Mouse (Mus musculus) limb, embryonic 13.5 days (tissue): ENCODE measurements around the gene Ggta1. TPM values are rescaled to one million over a fixed set of nuclear protein-coding genes. Genes with fewer than 3 reads are reported as not detected.

Source experiments
- ATAC-seq: fragments of 200-750 bp; cut with Nextera tagmentation; 2 replicates; pipeline ENCODE4 v1.8.0; 2017; ENCODE audit warnings: low read depth, moderate number of reproducible peaks, moderate TSS enrichment; ENCODE audit not compliant: low FRiP score
- H3K27ac ChIP-seq: fragments of 300-500 bp; sonication (generic); 2 replicates; pipeline ENCODE4 v1.5.1; 2015; ENCODE audit warnings: inconsistent platforms, mild to moderate bottlenecking, moderate library complexity
- H3K27me3 ChIP-seq: fragments of 300-500 bp; sonication (generic); 2 replicates; pipeline ENCODE4 v1.6.1; 2015; ENCODE audit warnings: mild to moderate bottlenecking, inconsistent platforms
- H3K36me3 ChIP-seq: fragments of 300-500 bp; sonication (generic); 2 replicates; pipeline ENCODE4 v1.6.1; 2015; ENCODE audit warnings: inconsistent platforms, mild to moderate bottlenecking, moderate library complexity
- H3K4me1 ChIP-seq: fragments of 300-500 bp; sonication (generic); 2 replicates; pipeline ENCODE4 v1.6.1; 2015; ENCODE audit warnings: inconsistent platforms
- H3K4me2 ChIP-seq: fragments of 300-500 bp; sonication (generic); replicated peaks from 2 replicates; pipeline ENCODE4 v1.6.1; 2015; ENCODE audit warnings: inconsistent platforms, mild to moderate bottlenecking, moderate library complexity
- H3K4me3 ChIP-seq: fragments of 300-500 bp; sonication (generic); 2 replicates; pipeline ENCODE4 v1.5.1; 2015; ENCODE audit warnings: moderate library complexity, mild to moderate bottlenecking, inconsistent platforms
- H3K9ac ChIP-seq: fragments of 300-500 bp; sonication (generic); 2 replicates; pipeline ENCODE4 v1.6.1; 2015; ENCODE audit warnings: mild to moderate bottlenecking, inconsistent platforms
- H3K9me3 ChIP-seq: fragments of 300-500 bp; sonication (generic); 2 replicates; pipeline ENCODE4 v1.6.1; 2016; ENCODE audit warnings: inconsistent platforms
- WGBS: fragments of 180-500 bp; shearing (Covaris S2); methylation state at CpG from one replicate; pipeline ENCODE4 v1.1.7; 2015; 5-methylcytosine and 5-hydroxymethylcytosine counted together
- polyA plus RNA-seq: library from polyadenylated mRNA; unstranded; fragments of >200 nt; fragmentation: Nextera tagmentation; extraction: Ambion mirVana; gene quantifications from 2 replicates; pipeline ENCODE4 v1.2.1, GENCODE M21; 2015

Ggta1 gene
- polyA plus RNA-seq, 1 experiment from 2014 or later, result 19.6 TPM

- Histone ChIP-seq H3K4me2 (no peak overlapping the region), H3K36me3 (0 out of 2 replicates have a peak, but pooled peaks cover 3% of the 10 kb centered on the region), H3K9ac (no peak overlapping the region), H3K9me3 (no peaks in the 10 kb centered on the region), H3K4me3 (no peak overlapping the region), H3K4me1 (no peaks in the 10 kb centered on the region), H3K27ac (no peak overlapping the region), H3K27me3 (no peaks in the 10 kb centered on the region)
- 83% methylated on average over 5 of the region's 5 CpGs for WGBS
- no peak for ATAC-seq
Observed at GRCm38 (mm10) chr2:35408409-35409110, 54.5 kb downstream of the Ggta1 start.

- Histone ChIP-seq H3K4me1 (no peaks in the 10 kb centered on the region), H3K27ac (no peak overlapping the region), H3K4me2 (no peak overlapping the region), H3K4me3 (no peak overlapping the region), H3K9me3 (no peaks in the 10 kb centered on the region), H3K27me3 (no peaks in the 10 kb centered on the region), H3K36me3 (0 out of 2 replicates have a peak, but pooled peaks cover 3% of the 10 kb centered on the region), H3K9ac (no peak overlapping the region)
- no peak for ATAC-seq
- WGBS, result 83% methylated on average over 7 of the region's 7 CpGs
Observed at GRCm38 (mm10) chr2:35407878-35408277, 55.2 kb downstream of the Ggta1 start.

GRCm38 (mm10) chr2:35407266-35407665 is 55.8 kb downstream of the Ggta1 start:
- Histone ChIP-seq H3K27ac (no peak overlapping the region), H3K36me3 (0 out of 2 replicates have a peak, but pooled peaks cover 6% of the 10 kb centered on the region), H3K4me3 (no peak overlapping the region), H3K9ac (no peak overlapping the region), H3K4me1 (no peaks in the 10 kb centered on the region), H3K27me3 (no peaks in the 10 kb centered on the region), H3K4me2 (no peak overlapping the region), H3K9me3 (no peaks in the 10 kb centered on the region)
- no peak for ATAC-seq
- WGBS, result 86% methylated on average over 6 of the region's 6 CpGs

- Histone ChIP-seq H3K27ac (no peak overlapping the region), H3K9me3 (no peaks in the 10 kb centered on the region), H3K9ac (no peak overlapping the region), H3K4me1 (no peaks in the 10 kb centered on the region), H3K4me3 (no peak overlapping the region), H3K36me3 (0 out of 2 replicates have a peak, but pooled peaks cover 7% of the 10 kb centered on the region), H3K27me3 (no peaks in the 10 kb centered on the region), H3K4me2 (no peak overlapping the region)
- WGBS, result 64% methylated on average over 1 of the region's 1 CpGs
- no peak for ATAC-seq
Observed at GRCm38 (mm10) chr2:35406611-35407010, 56.4 kb downstream of the Ggta1 start.

GRCm38 (mm10) chr2:35402391-35402790 is 60.6 kb downstream of the Ggta1 start:
- H3K9me3 ChIP-seq, result no peaks in the 10 kb centered on the region
- no peak overlapping the region for H3K4me3 ChIP-seq
- ATAC-seq, result no peak
- H3K4me2 ChIP-seq, result no peak overlapping the region
- no peaks in the 10 kb centered on the region for H3K27me3 ChIP-seq
- H3K36me3 ChIP-seq, result 0 out of 2 replicates have a peak, but pooled peaks cover 4% of the 10 kb centered on the region
- H3K27ac ChIP-seq, result no peak overlapping the region
- no peak overlapping the region for H3K9ac ChIP-seq
- no peaks in the 10 kb centered on the region for H3K4me1 ChIP-seq
- 93% methylated on average over 16 of the region's 16 CpGs for WGBS

- ATAC-seq, result no peak
- WGBS, result 84% methylated on average over 7 of the region's 7 CpGs
- H3K9me3 ChIP-seq, result no peaks in the 10 kb centered on the region
Observed at GRCm38 (mm10) chr2:35400739-35401138, 62.3 kb downstream of the Ggta1 start.

GRCm38 (mm10) chr2:35398184-35398828 is 64.7 kb downstream of the Ggta1 start:
- no peaks in the 10 kb centered on the region for H3K4me1 ChIP-seq
- no peak overlapping the region for H3K9ac ChIP-seq
- no peaks in the 10 kb centered on the region for H3K27me3 ChIP-seq
- 0 out of 2 replicates have a peak, but pooled peaks cover 4% of the 10 kb centered on the region for H3K36me3 ChIP-seq
- no peaks in the 10 kb centered on the region for H3K9me3 ChIP-seq
- no peak overlapping the region for H3K4me2 ChIP-seq
- no peak overlapping the region for H3K4me3 ChIP-seq
- H3K27ac ChIP-seq, result no peak overlapping the region
- 78% methylated on average over 6 of the region's 6 CpGs for WGBS
- ATAC-seq, result no peak

More at GRCm38 (mm10) chr2:35400739-35401138, 62.3 kb downstream of the Ggta1 start:
- Histone ChIP-seq H3K27me3 (no peaks in the 10 kb centered on the region), H3K4me3 (no peak overlapping the region), H3K4me1 (no peaks in the 10 kb centered on the region), H3K9ac (no peak overlapping the region), H3K27ac (no peak overlapping the region), H3K36me3 (0 out of 2 replicates have a peak, but pooled peaks cover 4% of the 10 kb centered on the region), H3K4me2 (no peak overlapping the region)

- Histone ChIP-seq H3K27ac (no peak overlapping the region), H3K9me3 (no peaks in the 10 kb centered on the region), H3K36me3 (0 out of 2 replicates have a peak, but pooled peaks cover 4% of the 10 kb centered on the region), H3K9ac (no peak overlapping the region), H3K4me2 (no peak overlapping the region), H3K4me3 (no peak overlapping the region), H3K4me1 (no peaks in the 10 kb centered on the region), H3K27me3 (no peaks in the 10 kb centered on the region)
- 49% methylated on average over 11 of the region's 11 CpGs for WGBS
- no peak for ATAC-seq
Observed at GRCm38 (mm10) chr2:35397590-35398173, 65.3 kb downstream of the Ggta1 start.

- no peaks in the 10 kb centered on the region for H3K27me3 ChIP-seq
- ATAC-seq, result no peak
- 79% methylated on average over 5 of the region's 5 CpGs for WGBS
- H3K9ac ChIP-seq, result no peak within 1 kb of the TSS
- H3K4me1 ChIP-seq, result no peaks in the 10 kb centered on the region
- H3K27ac ChIP-seq, result no peak within 1 kb of the TSS
- no peaks in the 10 kb centered on the region for H3K36me3 ChIP-seq
- H3K4me2 ChIP-seq, result no peak within 1 kb of the TSS
- no peak within 1 kb of the TSS for H3K4me3 ChIP-seq
- no peaks in the 10 kb centered on the region for H3K9me3 ChIP-seq
Observed at GRCm38 (mm10) chr2:35397096-35397495, 65.9 kb downstream of the Ggta1 start, which contains the start of gene 4930402F06Rik. 4930402F06Rik (minus strand) TSS chr2:35397175.

- no peak for ATAC-seq
- WGBS, result 43% methylated on average over 9 of the region's 9 CpGs
- no peak overlapping the region for H3K27ac ChIP-seq
Observed at GRCm38 (mm10) chr2:35385441-35385871, 77.6 kb downstream of the Ggta1 start.

GRCm38 (mm10) chr2:35379306-35379705 is 83.7 kb downstream of the Ggta1 start:
- Histone ChIP-seq H3K9ac (no peak overlapping the region), H3K27me3 (no peaks in the 10 kb centered on the region), H3K36me3 (no peaks in the 10 kb centered on the region), H3K9me3 (no peaks in the 10 kb centered on the region), H3K4me1 (no peaks in the 10 kb centered on the region), H3K4me2 (no peak overlapping the region), H3K4me3 (no peak overlapping the region), H3K27ac (no peak overlapping the region)
- no peak for ATAC-seq
- WGBS, result 67% methylated on average over 9 of the region's 9 CpGs

More at GRCm38 (mm10) chr2:35385441-35385871, 77.6 kb downstream of the Ggta1 start:
- no peaks in the 10 kb centered on the region; the same call in 1 of the 2 replicates for H3K9me3 ChIP-seq
- H3K4me2 ChIP-seq, result no peak overlapping the region
- H3K4me3 ChIP-seq, result no peak overlapping the region
- H3K9ac ChIP-seq, result no peak overlapping the region
- no peaks in the 10 kb centered on the region for H3K36me3 ChIP-seq
- peaks cover 6% of the 10 kb centered on the region for H3K4me1 ChIP-seq
- no peaks in the 10 kb centered on the region for H3K27me3 ChIP-seq

GRCm38 (mm10) chr2:35377600-35377999 is 85.4 kb downstream of the Ggta1 start:
- no peak for ATAC-seq
- WGBS, result 43% methylated on average over 6 of the region's 6 CpGs
- Histone ChIP-seq H3K4me3 (no peak overlapping the region), H3K27me3 (no peaks in the 10 kb centered on the region), H3K27ac (no peak overlapping the region), H3K36me3 (no peaks in the 10 kb centered on the region), H3K4me2 (no peak overlapping the region), H3K4me1 (no peaks in the 10 kb centered on the region), H3K9me3 (no peaks in the 10 kb centered on the region), H3K9ac (no peak overlapping the region)
